Mouse (Mus musculus) liver, embryonic 16.5 days (tissue): Measurements from ENCODE around the gene Hist1h3c. TPM values are rescaled to one million over a fixed set of nuclear protein-coding genes. Genes with fewer than 3 reads are reported as not detected.
"Not testable (repeated sequence)": the region's sequence is repeated elsewhere in the genome, so short reads cannot be mapped to it uniquely, and the experiment has no call there.

Experiments
- ATAC-seq: fragments of 200-750 bp; cut with Nextera tagmentation; 2 replicates; pipeline ENCODE4 v1.8.0; 2017; ENCODE audit warnings: low read depth, mild to moderate bottlenecking, moderate number of reproducible peaks, moderate library complexity
- H3K27ac ChIP-seq: fragments of 300-500 bp; sonication (generic); 2 replicates; pipeline ENCODE4 v1.5.1; 2014; ENCODE audit warnings: mild to moderate bottlenecking, low read length
- H3K27me3 ChIP-seq: fragments of 300-500 bp; sonication (generic); 2 replicates; pipeline ENCODE4 v1.6.1; 2014; ENCODE audit warnings: low read depth, low read length, mixed read lengths; ENCODE audit not compliant: control insufficient read depth, insufficient read depth
- H3K36me3 ChIP-seq: fragments of 300-500 bp; sonication (generic); 2 replicates; pipeline ENCODE4 v1.6.1; 2014; ENCODE audit warnings: mild to moderate bottlenecking; ENCODE audit not compliant: control insufficient read depth, insufficient read depth
- H3K4me1 ChIP-seq: fragments of 300-500 bp; sonication (generic); 2 replicates; pipeline ENCODE4 v1.6.1; 2014; ENCODE audit warnings: low read depth, low read length, mixed read lengths; ENCODE audit not compliant: control insufficient read depth
- H3K4me2 ChIP-seq: fragments of 300-500 bp; sonication (generic); 2 replicates; pipeline ENCODE4 v1.6.1; 2014; ENCODE audit warnings: low read depth, low read length, mixed read lengths
- H3K4me3 ChIP-seq: fragments of 300-500 bp; sonication (generic); 2 replicates; pipeline ENCODE4 v1.5.1; 2014; ENCODE audit warnings: low read depth, mild to moderate bottlenecking, low read length
- H3K9ac ChIP-seq: fragments of 300-500 bp; sonication (generic); 2 replicates; pipeline ENCODE4 v1.6.1; 2014; ENCODE audit warnings: low read depth, low read length
- H3K9me3 ChIP-seq: fragments of 300-500 bp; sonication (generic); replicated peaks from 2 replicates; pipeline ENCODE4 v1.6.1; 2016; ENCODE audit warnings: low read length; ENCODE audit not compliant: control insufficient read depth
- WGBS: fragments of 180-500 bp; shearing (Covaris S2); extraction: QIAGEN DNeasy Blood & Tissue Kit; methylation state at CpG from one replicate; pipeline ENCODE4 v1.1.7; 2014; ENCODE audit not compliant: insufficient replicate concordance; 5-methylcytosine and 5-hydroxymethylcytosine counted together
- polyA plus RNA-seq: library from polyadenylated mRNA; unstranded; fragments of >200 nt; fragmentation: Nextera tagmentation; extraction: Ambion mirVana; gene quantifications from 2 replicates; pipeline ENCODE4 v1.2.1, GENCODE M21; 2015

Hist1h3c gene
- polyA plus RNA-seq, 1 experiment from 2014 or later, result 4.4 TPM

GRCm38 (mm10) chr13:23737091-23737490, 8.3 kb downstream of the Hist1h3c start:
- 86% methylated on average over 5 of the region's 5 CpGs for WGBS
- no peaks in the 10 kb centered on the region for H3K36me3 ChIP-seq
- no peak overlapping the region for H3K9ac ChIP-seq
- peaks cover 10% of the 10 kb centered on the region for H3K4me1 ChIP-seq
- 0 out of 2 replicates have a peak overlapping the region, but pooled peaks have one; percentile 12 for H3K27ac ChIP-seq
- H3K27me3 ChIP-seq, result no peaks in the 10 kb centered on the region
- ATAC-seq, result no peak
- H3K4me3 ChIP-seq, result no peak overlapping the region
- H3K9me3 ChIP-seq, result no peaks in the 10 kb centered on the region
- H3K4me2 ChIP-seq, result no peak overlapping the region

DNA sequence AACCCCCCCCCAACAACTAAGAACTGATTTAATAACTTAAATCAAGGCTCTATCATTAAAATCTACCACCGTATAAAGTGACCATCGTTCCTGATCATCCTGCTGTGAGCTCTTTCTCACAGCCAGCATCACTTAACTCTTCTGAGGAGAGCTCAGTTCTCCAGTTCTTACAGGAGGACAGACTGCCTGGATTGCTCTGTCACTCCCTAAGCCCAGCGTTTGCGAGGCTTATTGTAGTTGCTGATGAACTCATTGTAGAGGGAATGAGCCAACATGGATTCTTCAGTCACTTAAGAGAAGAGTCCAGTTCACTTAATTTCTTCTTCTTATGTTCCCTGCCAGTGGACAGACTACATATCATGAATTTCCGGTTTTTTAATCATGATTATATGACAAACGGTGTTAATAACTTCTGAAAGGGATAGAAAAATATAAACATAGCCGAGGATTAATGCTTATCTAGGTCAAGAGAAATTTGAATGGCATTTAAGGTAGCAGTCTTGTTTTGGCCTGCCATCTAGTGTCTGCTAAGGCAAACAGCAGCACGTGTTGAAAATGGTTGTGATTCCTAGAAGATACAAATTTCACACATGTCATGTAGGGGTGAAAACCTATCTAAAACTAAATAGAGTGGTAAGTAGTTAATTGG, 13.1 kb downstream of the Hist1h3c start:
- no peaks in the 10 kb centered on the region for H3K9me3 ChIP-seq
- no peak for ATAC-seq
- no peaks in the 10 kb centered on the region for H3K36me3 ChIP-seq
- H3K9ac ChIP-seq, result no peak overlapping the region
- H3K4me3 ChIP-seq, result no peak overlapping the region
- WGBS, result 24% methylated on average over 8 of the region's 8 CpGs
- H3K27ac ChIP-seq, result no peak overlapping the region
- no peak overlapping the region for H3K4me2 ChIP-seq
- H3K4me1 ChIP-seq, result peaks cover 19% of the 10 kb centered on the region
- H3K27me3 ChIP-seq, result no peaks in the 10 kb centered on the region

GRCm38 (mm10) chr13:23730479-23730878, 14.9 kb downstream of the Hist1h3c start:
- Histone ChIP-seq H3K4me3 (no peak overlapping the region), H3K27me3 (no peaks in the 10 kb centered on the region), H3K4me2 (no peak overlapping the region), H3K36me3 (no peaks in the 10 kb centered on the region), H3K9ac (no peak overlapping the region), H3K4me1 (peaks cover 19% of the 10 kb centered on the region), H3K27ac (no peak overlapping the region), H3K9me3 (no peaks in the 10 kb centered on the region)
- WGBS, result 46% methylated on average over 8 of the region's 8 CpGs
- ATAC-seq, result peak; percentile 84

DNA sequence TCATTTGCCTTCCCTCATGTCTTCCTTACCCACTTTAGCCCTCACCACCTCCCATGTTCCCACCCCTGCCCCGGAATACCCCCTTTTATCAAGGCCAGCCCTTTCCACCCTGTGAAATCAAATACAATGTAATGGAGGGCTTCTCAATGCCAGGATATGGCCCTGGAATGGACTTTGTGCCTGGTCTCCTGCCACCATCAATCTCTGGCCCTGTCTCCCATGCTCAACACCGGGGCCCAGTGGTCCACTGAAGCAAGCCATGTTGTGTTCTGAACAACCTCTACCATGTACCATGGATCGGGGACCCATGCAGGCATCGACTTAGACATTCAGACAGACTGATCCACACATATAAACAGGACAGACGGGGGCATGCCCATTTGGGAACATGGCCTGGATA, 15.7 kb downstream of the Hist1h3c start:
- peaks cover 22% of the 10 kb centered on the region for H3K4me1 ChIP-seq
- H3K9me3 ChIP-seq, result no peaks in the 10 kb centered on the region
- no peak overlapping the region for H3K4me2 ChIP-seq
- 82% methylated on average over 5 of the region's 5 CpGs for WGBS
- H3K36me3 ChIP-seq, result no peaks in the 10 kb centered on the region
- no peaks in the 10 kb centered on the region for H3K27me3 ChIP-seq
- H3K4me3 ChIP-seq, result no peak overlapping the region
- no peak overlapping the region for H3K27ac ChIP-seq
- ATAC-seq, result no peak
- H3K9ac ChIP-seq, result no peak overlapping the region

DNA sequence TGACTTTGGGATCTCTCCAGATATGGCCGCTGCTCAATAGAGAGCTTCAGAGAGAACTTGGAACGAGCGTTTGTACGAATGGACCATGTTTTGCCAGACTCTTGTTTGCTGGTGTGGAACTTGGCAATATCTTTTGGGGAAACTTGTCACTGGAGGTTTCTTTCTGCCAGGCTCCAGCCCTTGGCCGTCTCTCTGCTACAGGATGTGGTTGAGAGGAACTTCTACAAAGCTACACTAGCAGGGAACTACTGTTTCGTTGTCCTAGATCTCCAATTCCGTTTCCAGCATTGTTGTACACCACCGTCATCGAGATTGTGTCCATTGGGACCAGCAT, 16.2 kb downstream of the Hist1h3c start:
- 55% methylated on average over 9 of the region's 9 CpGs for WGBS
- H3K4me3 ChIP-seq, result no peak overlapping the region
- no peak overlapping the region for H3K27ac ChIP-seq
- H3K9ac ChIP-seq, result no peak overlapping the region
- H3K27me3 ChIP-seq, result no peaks in the 10 kb centered on the region
- H3K36me3 ChIP-seq, result no peaks in the 10 kb centered on the region
- peaks cover 28% of the 10 kb centered on the region for H3K4me1 ChIP-seq
- H3K9me3 ChIP-seq, result no peaks in the 10 kb centered on the region
- no peak overlapping the region for H3K4me2 ChIP-seq
- no peak for ATAC-seq

DNA sequence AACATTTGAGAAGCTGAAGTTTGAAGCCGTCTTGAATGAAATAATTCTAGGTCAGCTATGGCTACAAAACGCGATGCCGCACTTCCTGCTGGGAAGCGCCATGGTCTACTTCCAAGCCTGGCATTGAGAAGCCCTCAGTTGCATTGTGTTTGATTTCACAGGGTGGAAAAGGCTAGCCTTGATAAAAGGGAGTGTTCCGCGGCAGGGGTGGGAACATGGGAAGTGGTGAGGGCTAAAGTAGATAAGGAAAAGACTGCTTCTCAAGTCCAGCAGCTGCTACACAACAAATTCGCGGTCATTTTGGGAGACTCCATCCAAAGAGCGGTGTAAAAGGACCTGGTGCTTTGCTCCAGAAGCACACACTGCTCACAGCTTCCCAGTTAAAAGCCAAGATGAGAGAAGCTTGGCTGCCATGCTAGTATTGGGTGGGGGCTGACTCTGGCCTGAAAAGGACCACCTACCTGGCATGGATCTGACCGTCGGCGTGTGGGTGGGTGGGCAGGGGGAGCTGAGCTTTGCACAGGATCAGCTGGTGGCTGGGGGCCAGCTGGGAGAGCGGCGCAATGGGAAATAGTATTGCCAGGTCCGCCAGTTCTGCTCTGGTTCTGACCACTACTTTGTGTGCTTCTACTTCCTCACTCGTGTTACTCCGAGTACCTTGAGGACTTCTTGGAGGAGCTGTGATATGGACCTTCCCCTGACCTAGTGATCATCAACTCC, 16.8 kb downstream of the Hist1h3c start:
- H3K4me2 ChIP-seq, result peak overlapping the region; percentile 29; the same call in 1 of the 2 replicates
- no peak overlapping the region for H3K4me3 ChIP-seq
- no peaks in the 10 kb centered on the region for H3K9me3 ChIP-seq
- no peak for ATAC-seq
- WGBS, result 51% methylated on average over 18 of the region's 18 CpGs
- 0 out of 2 replicates have a peak overlapping the region, but pooled peaks have one; percentile 29 for H3K27ac ChIP-seq
- H3K27me3 ChIP-seq, result no peaks in the 10 kb centered on the region
- H3K9ac ChIP-seq, result peak overlapping the region; percentile 26; the same call in 1 of the 2 replicates
- peaks cover 30% of the 10 kb centered on the region for H3K4me1 ChIP-seq
- no peaks in the 10 kb centered on the region for H3K36me3 ChIP-seq

- no peak for ATAC-seq
- no peak overlapping the region for H3K27ac ChIP-seq
- no peaks in the 10 kb centered on the region for H3K27me3 ChIP-seq
- H3K9me3 ChIP-seq, result no peaks in the 10 kb centered on the region
- peaks cover 29% of the 10 kb centered on the region for H3K4me1 ChIP-seq
- no peaks in the 10 kb centered on the region for H3K36me3 ChIP-seq
- WGBS, result 40% methylated on average over 1 of the region's 1 CpGs
- no peak overlapping the region for H3K4me2 ChIP-seq
- H3K4me3 ChIP-seq, result no peak overlapping the region
- no peak overlapping the region for H3K9ac ChIP-seq
Observed at GRCm38 (mm10) chr13:23725213-23725612, 20.2 kb downstream of the Hist1h3c start.

DNA sequence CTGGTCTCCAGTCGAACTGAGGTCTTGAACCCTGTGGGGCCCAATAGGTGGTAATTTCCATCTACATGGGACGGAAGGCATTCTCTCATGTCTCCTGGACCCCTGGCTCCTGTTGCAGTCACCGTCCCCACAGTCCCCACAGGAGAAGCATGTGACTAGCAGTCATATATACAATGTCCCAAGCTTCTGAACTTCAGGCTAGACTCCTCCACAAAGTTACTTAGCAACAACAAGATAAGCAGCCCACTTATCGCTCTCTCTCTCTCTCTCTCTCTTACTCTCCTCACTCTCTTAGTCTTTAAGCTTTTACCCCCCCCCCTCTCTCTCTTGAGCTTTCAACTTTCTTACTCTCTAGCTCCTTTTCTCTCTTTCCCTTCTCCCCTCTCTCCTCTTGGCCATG, 21.2 kb downstream of the Hist1h3c start:
- 53% methylated on average over 4 of the region's 4 CpGs for WGBS
- no peaks in the 10 kb centered on the region for H3K36me3 ChIP-seq
- no peaks in the 10 kb centered on the region for H3K27me3 ChIP-seq
- no peaks in the 10 kb centered on the region for H3K9me3 ChIP-seq
- H3K9ac ChIP-seq, result no peak overlapping the region
- no peak overlapping the region for H3K27ac ChIP-seq
- no peak overlapping the region for H3K4me3 ChIP-seq
- H3K4me1 ChIP-seq, result peaks cover 23% of the 10 kb centered on the region
- 0 out of 2 replicates have a peak, but pooled peaks have one; percentile 35 for ATAC-seq
- H3K4me2 ChIP-seq, result no peak overlapping the region

DNA sequence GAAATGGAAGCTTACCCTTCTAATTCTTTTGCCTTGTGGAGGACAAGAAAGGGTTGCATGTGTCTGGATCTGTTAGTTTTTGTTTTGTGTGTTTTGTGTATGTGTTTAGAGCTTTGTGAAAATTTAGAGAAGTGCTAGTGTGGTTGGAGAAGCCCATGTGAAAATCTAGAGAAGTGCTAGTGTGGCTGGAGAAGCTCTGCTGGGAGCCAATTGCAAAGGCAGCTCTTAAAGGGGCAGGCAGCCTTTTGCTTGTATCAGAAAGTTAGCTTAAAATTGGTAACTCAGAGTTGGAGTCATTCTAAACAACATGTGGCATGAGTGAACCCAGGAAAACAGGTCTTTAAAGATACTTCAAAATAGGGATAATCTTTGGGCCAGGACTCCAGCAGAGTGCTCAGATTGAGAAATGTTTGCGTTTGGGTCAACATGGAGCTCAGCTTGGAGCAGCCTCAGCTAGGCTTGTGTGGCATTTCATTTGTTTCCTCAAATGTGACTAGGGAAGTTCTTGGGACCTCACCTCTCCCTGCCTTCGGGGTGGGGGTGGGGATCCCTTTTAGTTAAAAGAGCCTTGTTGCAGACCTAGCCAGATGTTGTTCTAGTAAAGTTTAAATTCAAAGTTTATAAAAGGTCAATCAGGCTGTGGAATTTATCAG, 27.7 kb downstream of the Hist1h3c start:
- H3K27me3 ChIP-seq, H3K9me3 ChIP-seq, H3K4me1 ChIP-seq, H3K9ac ChIP-seq, H3K4me2 ChIP-seq, H3K4me3 ChIP-seq, ATAC-seq, H3K36me3 ChIP-seq: not testable (repeated sequence)
- 9% methylated on average over 2 of the region's 2 CpGs for WGBS
- H3K27ac ChIP-seq, result 0 out of 2 replicates have a peak overlapping the region, but pooled peaks have one; percentile 9
